Mouse (Mus musculus): ENCODE results near the gene Slc45a2.

Gene Slc45a2

GRCm38 (mm10) chr15:11004646-11005045 is 4.1 kb downstream of the Slc45a2 start:
- DNase-seq (ENCODE audit: low spot score): no peak

GRCm38 (mm10) chr15:11008756-11009155 is 8.2 kb downstream of the Slc45a2 start:
- no peak for DNase-seq (ENCODE audit: low spot score)

GRCm38 (mm10) chr15:11010976-11011548 is 10.5 kb downstream of the Slc45a2 start:
- no peak for DNase-seq (ENCODE audit: low spot score)

GRCm38 (mm10) chr15:11014931-11015330 is 14.4 kb downstream of the Slc45a2 start:
- DNase-seq (ENCODE audit: low spot score): no peak

GRCm38 (mm10) chr15:11026801-11027561 is 26.5 kb downstream of the Slc45a2 start:
- DNase-seq (ENCODE audit: low spot score): no peak

GRCm38 (mm10) chr15:11030188-11030587 is 29.7 kb downstream of the Slc45a2 start:
- no peak for DNase-seq (ENCODE audit: low spot score)

GRCm38 (mm10) chr15:11035947-11036474 is 35.5 kb downstream of the Slc45a2 start:
- DNase-seq (ENCODE audit: low spot score): no peak

- no peak for DNase-seq (ENCODE audit: low spot score)
Measured at GRCm38 (mm10) chr15:11036535-11037375, 36.2 kb downstream of the Slc45a2 start.

GRCm38 (mm10) chr15:11037376-11037695 is 36.8 kb downstream of the Slc45a2 start:
- no peak for DNase-seq (ENCODE audit: low spot score)

GRCm38 (mm10) chr15:11037711-11038110 is 37.2 kb downstream of the Slc45a2 start, which contains the start of gene Rxfp3:
Gene Rxfp3 (minus strand): TSS chr15:11037991.
- DNase-seq (ENCODE audit: low spot score): no peak

GRCm38 (mm10) chr15:11038476-11038875 is 38.0 kb downstream of the Slc45a2 start:
- no peak for DNase-seq (ENCODE audit: low spot score)

GRCm38 (mm10) chr15:11040067-11040466 is 39.5 kb downstream of the Slc45a2 start:
- DNase-seq (ENCODE audit: low spot score): no peak

GRCm38 (mm10) chr15:11041229-11041628 is 40.7 kb downstream of the Slc45a2 start:
- no peak for DNase-seq (ENCODE audit: low spot score)

- DNase-seq (ENCODE audit: low spot score): no peak
Measured at GRCm38 (mm10) chr15:11042828-11043227, 42.3 kb downstream of the Slc45a2 start.

GRCm38 (mm10) chr15:11053678-11054439 is 53.3 kb downstream of the Slc45a2 start:
- DNase-seq (ENCODE audit: low spot score): no peak

GRCm38 (mm10) chr15:11054440-11055080 is 54.0 kb downstream of the Slc45a2 start:
- no peak for DNase-seq (ENCODE audit: low spot score)

GRCm38 (mm10) chr15:11062903-11063302 is 62.4 kb downstream of the Slc45a2 start:
- DNase-seq (ENCODE audit: low spot score): no peak

GRCm38 (mm10) chr15:11064160-11064557 is 63.6 kb downstream of the Slc45a2 start:
- no peak for DNase-seq (ENCODE audit: low spot score)

- no peak for DNase-seq (ENCODE audit: low spot score)
Measured at GRCm38 (mm10) chr15:11064558-11065411, 64.3 kb downstream of the Slc45a2 start, which contains the start of gene Adamts12. Gene Adamts12 (plus strand): TSS chr15:11064790.

GRCm38 (mm10) chr15:11065528-11066171 is 65.1 kb downstream of the Slc45a2 start:
- DNase-seq (ENCODE audit: low spot score): no peak
